Mouse (Mus musculus): ENCODE results near the gene Exoc3l2.
"Not testable (repeated sequence)": the region's sequence is repeated elsewhere in the genome, so short reads cannot be mapped to it uniquely, and the experiment has no call there.

Gene Exoc3l2

DNA sequence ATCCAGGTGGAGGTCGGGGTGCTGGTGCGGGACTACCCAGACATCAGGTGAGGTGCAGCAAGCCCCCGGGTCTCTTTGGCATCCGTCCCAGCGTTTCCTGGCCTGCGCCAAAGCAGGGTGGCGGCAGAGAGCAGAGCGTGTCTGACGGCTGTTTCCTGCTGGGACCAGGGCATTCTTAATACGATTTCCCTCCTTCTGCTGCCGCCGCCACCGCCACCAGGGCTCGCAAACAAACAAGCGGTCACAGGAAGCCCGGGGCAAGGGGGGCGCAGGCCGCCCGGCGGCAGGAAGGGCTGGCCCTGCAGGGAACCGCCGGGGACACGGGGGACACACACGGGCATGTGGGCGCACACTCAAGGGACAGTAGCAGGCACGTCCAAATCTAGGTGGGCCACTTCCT is 28.6 kb downstream of the Exoc3l2 start:
- peak; percentile 85 to 87 for DNase-seq

DNA sequence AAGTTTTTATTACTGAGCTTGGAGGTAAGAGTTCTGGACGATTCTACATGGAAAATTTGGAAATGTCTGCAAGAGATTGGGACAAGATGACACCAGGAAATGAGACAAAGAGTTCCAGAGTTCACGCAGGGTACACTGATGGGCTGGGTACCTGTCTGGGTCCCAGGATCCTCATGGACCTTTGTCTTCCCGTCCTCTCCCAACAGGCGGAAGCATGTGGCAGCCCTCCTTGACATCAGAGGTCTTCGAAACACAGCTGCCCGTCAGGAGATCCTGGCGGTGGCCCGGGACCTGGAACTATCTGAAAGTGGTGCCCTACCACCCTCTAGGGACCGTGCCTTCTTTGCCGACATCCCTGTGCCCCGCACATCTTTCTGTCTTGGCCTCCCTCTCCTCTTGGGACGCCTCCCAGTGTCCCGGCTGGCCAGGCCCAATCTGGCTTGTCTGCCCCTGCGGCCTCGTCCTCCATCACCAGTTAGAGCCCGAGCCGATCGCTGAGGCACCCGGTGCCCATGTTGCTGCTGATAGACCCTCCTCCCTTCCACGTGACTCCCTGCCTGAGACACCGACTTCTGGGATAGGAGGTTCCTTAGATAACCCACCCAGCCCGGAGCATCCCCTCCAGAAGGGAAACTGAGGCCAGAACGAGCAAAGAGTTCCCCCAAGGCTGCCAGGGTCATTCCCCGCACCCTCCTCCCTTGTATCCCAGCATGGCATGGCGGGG is 31.8 kb downstream of the Exoc3l2 start:
- peak; percentile 55 to 76 for DNase-seq

DNA sequence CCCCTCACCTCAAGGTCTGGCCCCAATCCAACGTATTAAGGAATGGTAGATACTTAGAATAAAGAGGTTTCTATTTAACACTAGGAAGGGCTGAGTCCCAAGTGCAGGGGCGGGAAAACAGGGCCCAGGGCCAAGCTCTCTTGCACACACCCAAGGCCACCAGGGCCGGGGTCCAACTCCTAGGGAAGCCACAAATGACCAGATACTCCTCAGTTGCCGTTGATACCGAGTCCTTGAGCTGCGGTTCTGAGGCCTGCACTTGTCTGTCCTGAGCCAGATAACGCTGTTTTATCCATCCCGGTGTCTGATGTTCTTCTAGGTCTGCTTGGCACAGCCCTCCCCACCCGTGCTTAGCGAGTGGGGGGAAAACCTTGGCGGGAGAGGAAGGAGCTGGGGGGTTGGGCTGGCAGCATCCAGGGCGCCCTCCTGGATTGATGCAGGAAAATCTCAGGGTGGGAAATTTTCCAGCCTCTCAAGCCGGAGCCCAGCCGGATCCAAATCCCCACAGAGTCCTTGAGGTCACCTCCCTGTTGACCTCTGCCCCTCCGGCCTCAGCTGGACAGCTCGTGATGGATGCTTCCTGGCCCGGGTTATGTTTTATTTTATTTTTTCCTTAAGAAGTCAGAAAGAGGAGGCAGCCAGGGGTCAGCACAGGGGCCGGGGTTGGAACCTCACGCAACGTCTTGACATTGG is 32.5 kb downstream of the Exoc3l2 start:
- peak; percentile 86 to 89 for DNase-seq

DNA sequence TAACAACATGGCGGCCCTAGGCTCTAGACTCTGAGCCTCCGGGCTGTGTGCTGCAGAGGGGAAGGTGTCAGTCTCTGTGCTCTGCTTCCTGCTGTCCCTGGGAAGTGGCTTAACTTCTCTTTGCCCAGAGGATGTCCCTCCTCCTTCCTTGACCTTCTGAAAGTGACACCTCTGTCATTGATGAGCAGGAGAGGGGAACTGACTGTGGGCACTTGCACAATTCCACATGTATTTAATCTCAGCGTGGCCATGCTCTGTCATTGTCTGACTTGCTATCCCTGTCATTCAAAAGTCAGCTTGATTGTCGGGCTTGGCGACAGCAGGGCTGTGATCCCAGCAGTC is 33.1 kb downstream of the Exoc3l2 start:
- DNase-seq: no peak

DNA sequence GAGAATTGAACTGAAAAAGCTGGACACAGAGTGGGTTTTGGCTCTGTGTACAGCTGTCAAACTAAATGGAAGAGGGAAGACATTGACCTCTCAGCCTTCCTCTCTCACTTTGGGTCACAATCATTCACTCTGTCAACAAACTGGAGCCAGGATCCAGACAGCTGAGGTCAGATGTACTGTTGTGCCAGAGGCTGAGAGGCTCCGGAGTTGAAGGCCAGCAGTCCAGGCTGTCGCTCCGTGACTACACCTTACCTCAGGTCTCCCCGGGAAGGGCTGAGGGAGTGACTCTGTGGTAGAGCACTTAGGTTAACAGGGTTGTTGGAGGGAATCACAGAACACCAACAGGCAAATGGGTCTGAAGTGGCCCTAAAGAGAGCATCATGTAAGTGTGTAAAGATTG is 35.2 kb downstream of the Exoc3l2 start:
- peak; percentile 57 to 58 for DNase-seq

DNA sequence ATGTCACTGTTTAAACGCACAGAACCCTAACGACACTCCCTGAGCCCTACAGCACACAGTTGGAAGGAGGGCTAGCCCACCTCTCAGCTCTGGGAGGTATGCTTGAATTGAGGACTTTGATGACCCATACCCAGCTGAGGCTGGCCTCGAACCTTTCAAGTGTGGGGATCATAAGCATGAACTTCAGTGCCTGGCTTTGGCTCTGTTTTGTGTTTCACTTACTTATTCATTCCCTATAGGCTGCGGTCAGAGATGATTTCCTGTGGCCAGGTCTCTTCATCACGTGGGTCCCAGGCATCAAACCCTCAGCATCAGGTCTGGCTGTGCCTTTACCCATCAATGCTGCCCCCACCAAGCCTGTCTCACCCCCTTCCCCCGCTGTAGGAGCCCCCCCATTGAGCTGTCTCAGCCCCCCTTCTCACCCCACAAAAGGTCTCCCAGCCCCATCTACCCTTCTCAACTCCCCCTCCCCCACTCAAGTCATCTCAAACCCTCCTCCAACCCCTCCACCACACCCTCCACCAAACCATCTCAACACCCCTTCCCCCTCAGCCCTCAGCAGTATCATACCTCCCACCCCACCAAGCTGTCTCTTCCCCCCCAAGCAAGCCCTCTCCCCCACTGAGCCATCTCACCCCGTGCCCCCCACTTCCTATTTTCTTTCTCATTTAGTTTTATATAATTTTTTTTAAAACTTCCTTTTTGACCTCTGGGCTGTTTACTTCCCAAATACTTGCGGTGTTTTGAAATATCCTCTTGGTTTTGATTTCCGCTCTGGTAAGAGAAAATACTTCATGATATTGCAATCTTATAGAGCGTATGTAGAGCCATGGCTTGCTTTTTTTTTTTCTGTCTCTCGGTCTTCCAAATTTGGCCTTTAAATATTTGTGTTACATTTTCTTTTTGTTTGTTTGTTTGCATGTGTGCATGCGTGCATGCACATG is 37.6 kb downstream of the Exoc3l2 start:
- no peak for DNase-seq

DNA sequence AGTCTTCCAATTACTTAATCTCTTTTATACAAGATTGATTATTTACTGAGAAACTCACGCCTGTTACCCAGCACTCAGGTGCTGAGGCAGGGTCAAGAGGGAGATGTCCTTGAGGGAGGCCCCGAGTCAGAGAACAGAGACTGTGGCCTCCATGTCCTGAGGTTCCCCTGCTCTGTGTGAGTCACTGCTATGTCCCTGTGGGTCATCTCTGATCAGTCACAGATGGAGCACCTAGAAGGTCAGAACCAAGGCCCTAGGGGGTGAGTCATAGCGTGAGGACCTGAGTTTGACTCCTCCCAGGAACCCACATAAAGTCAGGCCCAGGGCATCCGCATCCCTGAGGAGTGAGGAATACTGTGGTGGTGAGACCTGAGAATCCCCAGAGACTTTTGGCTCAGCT is 38.5 kb downstream of the Exoc3l2 start:
- peak in 1 of 2 experiments; percentile 52 for DNase-seq

DNA sequence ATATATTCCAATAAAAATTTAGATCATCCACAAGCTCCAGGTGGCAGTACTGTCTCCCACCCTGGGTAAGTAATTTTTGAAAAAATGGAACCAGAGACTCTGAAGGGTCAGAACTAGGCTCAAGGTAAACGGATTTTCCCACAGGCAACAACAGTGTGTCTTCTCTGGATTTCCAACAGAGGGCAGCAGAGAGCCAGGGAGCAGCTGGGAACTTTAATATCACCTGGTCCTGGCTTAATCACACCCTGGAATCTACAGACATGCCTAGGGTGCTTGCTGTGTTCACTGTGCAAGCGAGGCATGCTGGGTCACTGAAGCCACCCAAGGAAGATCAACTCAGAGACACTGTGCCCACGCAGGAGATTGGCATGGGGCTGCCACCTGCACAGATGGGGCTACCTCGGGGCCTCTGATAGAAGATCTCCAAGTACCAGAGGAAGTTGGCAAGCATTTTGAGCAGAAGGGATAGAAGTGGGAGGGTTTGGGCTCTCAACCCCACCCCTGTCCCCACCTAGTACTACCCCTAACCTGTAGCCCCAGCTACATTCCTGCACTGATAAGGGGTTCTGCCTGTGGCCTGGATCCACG is 40.4 kb downstream of the Exoc3l2 start:
- DNase-seq: peak; percentile 54 to 75

DNA sequence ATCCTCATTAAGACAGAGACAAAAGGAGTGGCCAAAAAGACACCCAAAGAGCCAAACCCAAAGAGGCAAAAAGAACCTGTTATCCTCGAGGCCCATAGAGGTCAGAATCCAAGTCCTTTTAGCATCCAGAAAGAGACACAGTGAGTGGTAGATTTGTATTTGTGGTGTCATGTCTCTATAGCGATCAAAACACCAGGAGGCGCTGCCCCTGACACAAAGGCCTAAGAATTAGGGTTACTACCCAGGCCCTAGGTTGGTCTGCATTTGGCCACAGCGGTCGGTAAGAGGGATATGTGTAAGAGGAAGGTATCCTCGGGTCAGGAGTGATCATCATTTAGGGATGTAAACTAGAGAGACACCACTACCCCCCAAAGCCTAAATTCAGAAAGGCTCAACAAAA is 43.2 kb downstream of the Exoc3l2 start:
- DNase-seq: no peak

DNA sequence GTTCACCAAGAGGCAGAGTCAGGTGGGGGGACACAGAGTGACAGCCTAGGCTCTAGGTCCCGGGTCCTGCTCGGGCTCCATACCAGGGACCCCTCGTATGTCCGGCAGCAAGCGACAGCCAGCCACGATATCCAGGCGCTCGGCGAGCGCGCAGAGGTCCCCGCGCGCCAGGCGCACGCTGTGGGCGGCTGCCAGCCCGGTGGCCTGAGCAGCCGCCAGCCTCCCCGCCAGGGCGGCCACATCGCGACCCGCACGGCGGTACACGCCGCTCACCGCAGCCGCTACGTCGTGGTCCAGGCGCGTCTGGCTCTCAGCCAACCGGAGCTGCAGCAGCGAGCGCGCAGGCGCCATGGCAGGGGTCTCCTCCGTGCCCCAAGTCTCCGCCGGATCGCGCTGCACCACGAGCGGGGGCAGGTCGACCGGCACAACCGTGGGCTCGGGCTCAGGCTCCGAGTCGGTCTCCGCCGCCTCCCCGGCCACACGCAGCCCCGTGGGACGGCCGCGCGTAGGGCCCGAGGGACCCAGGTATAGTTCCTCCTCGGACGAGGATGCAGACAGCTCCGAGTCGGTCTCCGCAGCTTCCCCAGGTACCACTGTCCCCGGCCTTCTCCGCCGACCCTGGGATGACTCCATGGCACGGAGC is 44.0 kb downstream of the Exoc3l2 start:
- peak in 1 of 2 experiments; percentile 77 for DNase-seq

DNA sequence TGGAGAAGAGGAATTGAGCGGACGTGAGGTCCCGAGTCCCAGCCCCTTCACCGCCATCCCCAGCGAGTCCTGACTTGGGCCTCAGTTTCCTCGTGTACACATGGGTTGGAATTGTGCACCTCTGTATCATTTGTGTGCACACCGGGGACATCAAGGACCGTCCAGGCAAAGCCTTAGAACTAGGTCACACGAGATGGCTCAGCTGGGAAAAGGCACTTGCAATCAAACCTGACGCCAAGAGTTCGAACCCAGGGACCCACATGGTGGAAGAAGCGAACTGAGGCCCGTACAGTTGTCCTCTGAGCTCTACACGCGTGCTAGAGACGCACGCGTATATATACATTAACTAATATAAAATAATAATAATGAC is 44.5 kb downstream of the Exoc3l2 start:
- no peak for DNase-seq

DNA sequence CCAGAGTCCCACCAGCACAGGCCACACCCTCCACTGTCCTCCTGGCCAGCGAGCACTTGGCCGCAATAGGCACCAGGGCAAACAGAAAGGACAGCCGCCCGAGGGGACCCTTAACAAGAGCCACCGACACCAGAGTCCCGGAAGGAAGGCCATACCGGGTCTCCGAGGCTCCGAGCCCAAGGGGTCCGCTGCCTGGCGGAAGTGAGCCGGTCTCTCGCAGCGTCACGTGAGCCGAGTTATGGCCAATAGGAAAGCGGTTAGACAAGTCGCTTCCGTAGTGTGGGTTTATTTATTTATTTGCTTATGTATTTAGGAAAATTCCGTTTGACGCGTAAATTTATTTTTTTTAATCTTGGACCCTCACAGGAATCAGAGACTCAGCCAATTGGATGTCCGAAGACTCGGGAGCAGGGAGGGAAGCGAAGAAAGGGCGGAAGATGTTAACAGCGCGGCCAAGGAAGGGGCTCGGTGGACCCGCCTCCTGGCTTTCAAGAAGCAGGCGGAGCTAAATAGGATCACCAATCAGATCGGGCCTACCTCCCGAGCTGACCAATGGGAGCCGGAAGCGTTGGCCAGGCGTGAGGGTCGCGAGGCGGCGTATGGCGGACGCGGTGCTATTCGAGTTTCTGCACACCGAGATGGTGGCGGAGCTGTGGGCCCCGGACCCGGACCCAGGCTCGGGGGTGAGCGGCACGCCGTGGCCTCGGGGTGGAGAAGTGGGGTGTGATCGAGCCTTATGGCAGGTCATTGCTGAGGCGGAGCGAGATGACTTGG is 45.2 kb downstream of the Exoc3l2 start, which contains the start of the genes Bloc1s3 and Trappc6a:
TSS of gene Bloc1s3 (minus strand) at position 218 of the 774 bp plus-strand sequence.
TSS of gene Trappc6a (plus strand) at position 246 of the 774 bp plus-strand sequence.
- peak; percentile 94 to 95 for DNase-seq

DNA sequence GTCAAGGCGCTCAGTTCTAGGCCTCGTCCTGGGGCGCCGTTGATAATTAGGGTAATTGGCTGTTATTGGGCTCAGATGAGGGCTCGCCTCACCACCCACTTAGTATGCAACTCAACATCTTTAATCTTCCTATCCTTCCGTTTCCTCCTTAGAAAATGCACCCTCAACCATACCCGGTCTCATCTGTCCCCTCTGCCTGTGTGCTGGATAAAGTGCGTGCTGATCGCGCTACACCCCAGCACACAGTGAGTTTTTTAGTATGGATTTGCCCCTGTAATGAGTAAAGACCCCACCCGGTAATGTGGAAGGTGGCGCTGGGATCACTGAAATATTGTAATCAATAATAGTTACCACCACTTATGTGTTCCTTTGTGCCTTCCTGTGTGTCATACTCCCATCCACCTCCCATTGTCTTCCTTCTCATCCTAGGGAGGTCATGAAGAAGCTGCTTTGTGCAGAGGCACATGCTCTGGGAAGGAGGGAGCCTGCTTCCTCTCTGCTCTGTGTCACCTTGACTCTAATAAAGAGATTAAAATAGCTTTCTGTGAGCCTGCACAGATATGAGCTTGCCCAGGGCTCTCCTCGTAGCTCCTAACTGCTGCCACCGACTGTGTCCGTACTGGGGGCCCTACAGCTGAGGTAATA is 45.9 kb downstream of the Exoc3l2 start:
- no peak for DNase-seq

DNA sequence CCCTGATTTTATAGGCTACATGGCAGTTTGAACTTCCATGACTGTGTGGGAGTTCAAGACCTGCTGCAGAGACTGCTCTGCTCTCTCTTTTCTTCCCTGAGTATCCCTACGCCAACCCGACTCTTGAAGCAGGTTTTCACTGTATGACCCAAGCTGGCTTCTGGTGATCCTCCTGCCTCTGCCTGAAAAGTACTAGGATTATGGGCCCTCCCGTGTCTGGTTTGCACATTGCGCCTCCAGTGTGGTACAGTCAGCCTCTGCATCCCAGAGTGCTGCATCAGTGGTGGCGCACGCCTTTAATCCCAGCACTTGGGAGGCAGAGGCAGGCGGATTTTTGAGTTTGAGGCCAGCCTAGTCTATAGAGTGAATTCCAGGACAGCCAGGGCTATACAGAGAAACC is 46.7 kb downstream of the Exoc3l2 start:
- DNase-seq: no peak

DNA sequence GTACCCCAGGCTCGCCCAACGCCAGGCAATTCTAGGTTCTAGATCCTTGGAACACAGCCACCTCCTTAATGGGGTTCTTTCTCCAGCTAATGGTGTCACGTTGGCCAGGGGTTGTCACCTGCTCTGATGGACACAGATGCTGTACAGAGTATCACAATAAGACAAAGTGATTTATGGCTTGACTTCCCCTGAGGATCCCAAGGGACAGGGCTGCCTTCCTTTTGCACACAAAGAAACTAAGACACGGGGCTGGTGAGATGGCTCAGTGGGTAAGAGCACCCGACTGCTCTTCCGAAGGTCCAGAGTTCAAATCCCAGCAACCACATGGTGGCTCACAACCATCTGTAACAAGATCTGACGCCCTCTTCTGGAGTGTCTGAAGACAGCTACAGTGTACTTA is 48.8 kb downstream of the Exoc3l2 start:
- DNase-seq: not testable (repeated sequence)

DNA sequence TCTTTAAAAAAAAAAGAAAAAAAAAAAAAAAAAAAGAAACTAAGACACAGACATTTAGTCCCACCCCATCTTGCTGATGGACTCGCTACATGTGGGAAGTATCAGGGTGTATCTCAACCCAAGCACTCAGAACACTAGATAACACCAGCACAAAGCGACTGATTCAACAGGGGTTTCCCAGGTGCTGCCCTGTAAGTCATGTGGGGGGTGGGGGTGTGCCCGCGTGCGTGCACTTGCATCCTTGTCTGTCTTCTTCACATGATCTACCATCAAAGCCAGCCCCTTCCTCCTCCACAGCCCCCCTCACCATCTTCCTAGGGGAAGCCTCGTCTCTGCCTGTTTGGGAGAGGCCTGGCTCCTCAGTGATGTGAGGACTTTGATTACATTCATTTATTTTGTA is 49.2 kb downstream of the Exoc3l2 start:
- no peak for DNase-seq

DNA sequence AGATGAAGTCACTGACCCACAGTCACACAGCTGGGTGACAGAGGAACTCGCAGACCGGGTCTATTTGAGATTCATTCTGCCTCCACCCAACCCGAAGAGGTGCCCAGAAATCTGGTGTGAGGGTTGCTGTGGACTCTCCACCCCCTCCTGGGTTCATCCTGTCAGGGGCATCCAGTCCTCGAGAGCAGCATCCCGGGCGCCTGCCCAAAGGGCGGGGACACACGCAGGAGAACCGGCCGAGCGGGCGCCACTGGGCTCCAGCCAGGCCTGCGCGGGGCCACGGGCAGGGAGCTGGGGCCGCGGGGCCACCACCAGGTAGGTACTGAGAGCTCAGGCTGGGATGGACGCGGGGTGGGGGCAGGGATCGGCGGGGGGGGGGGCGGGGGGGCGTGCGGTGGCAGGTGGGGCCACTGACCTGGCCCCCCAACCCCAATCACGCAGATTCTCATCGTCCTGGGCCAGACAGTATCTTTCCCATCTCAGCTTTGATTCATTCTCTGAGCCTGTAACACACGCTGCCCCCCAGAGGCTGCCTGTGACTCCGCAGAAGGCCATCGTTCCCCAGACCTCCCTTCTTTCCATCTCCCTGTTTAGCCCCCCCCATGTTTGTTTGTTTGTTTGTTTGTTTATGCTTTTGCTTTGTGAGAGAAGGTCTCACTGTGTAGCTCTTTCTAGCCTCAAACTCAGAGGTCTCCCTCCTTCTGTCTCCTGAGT is 54.7 kb downstream of the Exoc3l2 start, which contains the start of gene Nkpd1:
TSS of gene Nkpd1 (plus strand) at position 187 of the 714 bp plus-strand sequence.
- DNase-seq: peak in 1 of 2 experiments; percentile 66

DNA sequence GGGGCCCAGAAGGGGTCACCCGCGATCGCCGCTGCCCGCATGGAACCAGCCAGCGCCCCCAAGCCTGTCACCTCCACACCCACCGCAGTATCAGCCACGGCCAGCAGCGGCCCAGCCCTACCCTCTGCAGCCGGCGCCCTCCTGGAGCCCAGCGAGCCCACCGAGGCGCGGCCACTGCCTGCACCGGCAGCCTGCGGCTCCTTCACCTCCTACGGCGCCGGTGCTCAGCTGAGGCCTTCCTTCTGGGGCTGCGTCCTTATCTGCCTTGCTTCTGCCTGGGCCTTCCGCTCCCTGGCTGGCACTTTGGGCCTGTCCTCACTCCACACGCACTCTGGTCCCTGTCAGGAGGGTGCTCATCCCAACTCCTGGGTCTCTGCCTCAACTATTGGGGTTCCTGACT is 56.9 kb downstream of the Exoc3l2 start:
- DNase-seq: no peak

DNA sequence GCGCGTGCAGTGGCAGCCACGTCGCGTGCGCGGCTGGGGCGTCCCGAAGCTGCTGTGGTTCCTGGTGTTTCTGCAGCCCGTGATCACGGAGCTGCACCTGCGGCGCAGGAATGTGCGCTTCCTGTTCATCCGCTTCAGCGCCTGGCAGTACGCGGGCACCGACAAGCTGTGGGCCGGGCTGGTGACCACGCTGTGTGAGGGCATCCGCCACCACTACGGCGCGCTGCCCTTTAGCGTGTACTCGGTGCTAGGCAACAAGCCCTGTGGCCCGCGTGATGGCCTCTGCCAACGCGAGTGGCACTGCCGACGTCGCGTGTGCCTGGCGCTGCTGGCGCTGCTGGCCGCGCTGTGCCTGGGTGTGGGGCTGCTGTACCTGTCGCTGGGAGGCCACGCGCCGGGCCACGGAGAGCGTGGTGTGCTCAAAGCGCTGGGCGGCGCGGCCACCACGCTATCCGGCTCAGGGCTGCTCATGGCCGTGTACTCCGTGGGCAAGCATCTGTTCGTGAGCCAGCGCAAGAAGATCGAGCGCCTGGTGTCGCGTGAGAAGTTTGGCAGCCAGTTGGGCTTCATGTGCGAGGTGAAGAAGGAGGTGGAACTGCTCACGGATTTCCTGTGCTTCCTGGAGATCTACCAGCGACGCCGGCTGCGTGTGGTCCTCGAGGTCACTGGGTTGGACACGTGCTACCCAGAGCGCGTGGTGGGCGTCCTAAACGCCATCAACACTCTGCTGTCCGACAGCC is 60.1 kb downstream of the Exoc3l2 start:
- DNase-seq: peak in 1 of 2 experiments; percentile 45

Data from kidney, postnatal 36 days (tissue).